Mouse (Mus musculus) thymus, adult 2 months (tissue): Measurements from ENCODE around the gene Aire.

Experiments
- CTCF ChIP-seq: fragments of 200-500 bp; IDR thresholded peaks from 2 replicates; pipeline ENCODE4 v1.5.1; 2012; ENCODE audit warnings: mild to moderate bottlenecking, control low read depth, low read length, moderate library complexity, borderline replicate concordance; ENCODE audit not compliant: control insufficient read depth, poor library complexity, insufficient read depth; ENCODE audit errors: extremely low read depth
- POLR2A ChIP-seq: fragments of 200-500 bp; IDR thresholded peaks from 2 replicates; pipeline ENCODE4 v1.6.1; 2012; ENCODE audit warnings: mild to moderate bottlenecking, low read length, control low read depth, moderate library complexity; ENCODE audit not compliant: control insufficient read depth, poor library complexity, insufficient read depth; ENCODE audit errors: extremely low read depth

GRCm38 (mm10) chr10:78090246-78090645, 46.8 kb upstream of the Aire start:
- TF ChIP-seq CTCF (no peak), POLR2A (no peak)
